ENCODE assay signal across 8 mouse cellular contexts in genomic region chr11:32347607-32348432, GRCm38 (mm10). TPM values are rescaled to one million over a fixed set of nuclear protein-coding genes. Genes with fewer than 3 reads are reported as not detected.
DNase-seq lines count a peak whose midpoint lies in the region; ATAC-seq lines count a peak whose summit lies in the region.

TSS of gene Sh3pxd2b (plus strand) at chr11:32347820.

- peak; percentile 83 for ATAC-seq in forebrain, embryonic 12.5 days (ENCODE audit: low FRiP score)
- peak; percentile 73 for ATAC-seq in hindbrain, embryonic 12.5 days (ENCODE audit: low FRiP score)
- ATAC-seq in stomach, embryonic 16.5 days (ENCODE audit: insufficient read depth, low FRiP score) = peak; percentile 77

- peaks cover 20% of the 10 kb centered on the region for H3K36me3 ChIP-seq in forebrain, embryonic 12.5 days (replicated peaks)
- peaks cover 25% of the 10 kb centered on the region for H3K36me3 ChIP-seq in hindbrain, embryonic 12.5 days
- H3K36me3 ChIP-seq in megakaryocyte, embryonic 14.5 days (replicated peaks; ENCODE audit: low read length) = no peaks in the 10 kb centered on the region
- H3K36me3 ChIP-seq in stomach, embryonic 16.5 days (ENCODE audit: control insufficient read depth, insufficient read depth, low read length) = peaks cover 10% of the 10 kb centered on the region

- DNase-seq in layer of hippocampus, adult 18-20 months (ENCODE audit: low spot score in 2 of 2) = no peak
- no peak for DNase-seq in layer of hippocampus, adult 11-12 months (ENCODE audit: low spot score)
- DNase-seq in adrenal gland, postnatal 4 days (ENCODE audit: low spot score in 2 of 2) = peak; percentile 33 to 51
- DNase-seq in left cerebral cortex, postnatal 14 days (ENCODE audit: low spot score in 2 of 2) = no peak

- no peaks in the 10 kb centered on the region for H3K27me3 ChIP-seq in forebrain, embryonic 12.5 days
- H3K27me3 ChIP-seq in hindbrain, embryonic 12.5 days = no peaks in the 10 kb centered on the region
- H3K27me3 ChIP-seq in megakaryocyte, embryonic 14.5 days (replicated peaks) = peaks cover 75% of the 10 kb centered on the region
- H3K27me3 ChIP-seq in stomach, embryonic 16.5 days (ENCODE audit: control insufficient read depth, insufficient read depth, low read length) = no peaks in the 10 kb centered on the region

- H3K4me1 ChIP-seq in forebrain, embryonic 12.5 days = peaks cover 34% of the 10 kb centered on the region
- H3K4me1 ChIP-seq in hindbrain, embryonic 12.5 days = peaks cover 26% of the 10 kb centered on the region
- peaks cover 41% of the 10 kb centered on the region for H3K4me1 ChIP-seq in megakaryocyte, embryonic 14.5 days
- peaks cover 34% of the 10 kb centered on the region for H3K4me1 ChIP-seq in stomach, embryonic 16.5 days (ENCODE audit: control insufficient read depth, insufficient read depth, low read length)

- H3K27ac ChIP-seq in forebrain, embryonic 12.5 days = peak within 1 kb of the TSS; percentile 80
- H3K27ac ChIP-seq in hindbrain, embryonic 12.5 days = peak within 1 kb of the TSS; percentile 85
- H3K27ac ChIP-seq in stomach, embryonic 16.5 days (ENCODE audit: low read length) = peak within 1 kb of the TSS; percentile 86

- peak within 1 kb of the TSS; percentile 78 for H3K4me2 ChIP-seq in forebrain, embryonic 12.5 days
- peak within 1 kb of the TSS; percentile 85 for H3K4me2 ChIP-seq in hindbrain, embryonic 12.5 days (replicated peaks)
- H3K4me2 ChIP-seq in stomach, embryonic 16.5 days (ENCODE audit: low read depth, low read length) = peak within 1 kb of the TSS; percentile 80

- under 1% methylated on average over 65 of the region's 86 CpGs for WGBS in forebrain, embryonic 12.5 days
- WGBS in hindbrain, embryonic 12.5 days = under 1% methylated on average over 69 of the region's 86 CpGs
- under 1% methylated on average over 81 of the region's 86 CpGs for WGBS in stomach, embryonic 16.5 days

- intact Hi-C loops in left cerebral cortex, postnatal 14 days (cut with DNase I) = loop anchor here (5.0 kb wide), 2 partner anchors 59 to 104 kb away; no protein-coding TSS in a partner anchor

- peak within 1 kb of the TSS; percentile 84 for H3K4me3 ChIP-seq in forebrain, embryonic 12.5 days (replicated peaks)
- peak within 1 kb of the TSS; percentile 73 for H3K4me3 ChIP-seq in hindbrain, embryonic 12.5 days
- H3K4me3 ChIP-seq in megakaryocyte, embryonic 14.5 days (replicated peaks) = peak within 1 kb of the TSS; percentile 94
- peak within 1 kb of the TSS; percentile 76 for H3K4me3 ChIP-seq in stomach, embryonic 16.5 days (replicated peaks; ENCODE audit: low read length)

- peak within 1 kb of the TSS; percentile 97 for H3K9ac ChIP-seq in forebrain, embryonic 12.5 days
- H3K9ac ChIP-seq in hindbrain, embryonic 12.5 days = peak within 1 kb of the TSS; percentile 95
- peak within 1 kb of the TSS; percentile 83 for H3K9ac ChIP-seq in stomach, embryonic 16.5 days (ENCODE audit: low read length)

- no peaks in the 10 kb centered on the region for H3K9me3 ChIP-seq in forebrain, embryonic 12.5 days
- H3K9me3 ChIP-seq in hindbrain, embryonic 12.5 days (replicated peaks) = no peaks in the 10 kb centered on the region
- H3K9me3 ChIP-seq in megakaryocyte, embryonic 14.5 days = peaks cover 8% of the 10 kb centered on the region
- H3K9me3 ChIP-seq in stomach, embryonic 16.5 days (replicated peaks; ENCODE audit: control insufficient read depth, low read length) = no peaks in the 10 kb centered on the region

RNA-seq across cellular contexts. Expression of gene Sh3pxd2b, which starts in this region (rescaled TPM):
- total RNA-seq in layer of hippocampus, adult 18-20 months (2021) = 10 to 100 TPM; 10.0 to 12.0 TPM
- 10 to 100 TPM; 23.4 to 29.2 TPM for total RNA-seq in adrenal gland, postnatal 4 days (2021)
- 25.2 and 26.0 TPM in 2 replicates for polyA plus RNA-seq in forebrain, embryonic 12.5 days (2016; fragmentation: Nextera tagmentation; extraction: Ambion mirVana)
- 29.5 and 31.7 TPM in 2 replicates for polyA plus RNA-seq in hindbrain, embryonic 12.5 days (2016; fragmentation: Nextera tagmentation; extraction: Ambion mirVana)
- 10 to 100 TPM; 20.7 to 23.2 TPM for total RNA-seq in left cerebral cortex, postnatal 14 days (2021)
- 1.3 and 2.1 TPM in 2 replicates for polyA plus RNA-seq in megakaryocyte, embryonic 14.5 days (2012; ENCODE audit: insufficient read depth, low replicate concordance)
- polyA plus RNA-seq in stomach, embryonic 16.5 days (2015; fragmentation: Nextera tagmentation; extraction: Ambion mirVana) = 21.3 and 21.5 TPM in 2 replicates

Comparison
In these comparisons a context has a peak if more than half of its experiments do, and no peak if none do; other contexts are left out.
1. DNase-seq: peak in adrenal gland, postnatal 4 days (2 of 2); none in layer of hippocampus, adult 18-20 months (0 of 2), layer of hippocampus, adult 11-12 months (single experiment) and left cerebral cortex, postnatal 14 days (0 of 2).
2. Peak in every context shown above with its lines, with median percentiles within 50 percentile points of each other: ATAC-seq, H3K27ac ChIP-seq, H3K4me2 ChIP-seq, H3K4me3 ChIP-seq and H3K9ac ChIP-seq.